Mouse (Mus musculus) olfactory bulb, adult 2 months (tissue): ENCODE measurements at regions not wholly inside any gene's neighbourhood (a gene's known extent, or its start where the extent isn't known, plus 50 kb on each side); places are given as distances from the start of the nearest gene placed in this dataset.
A peak's percentile ranks its signal among the peaks of the same experiment; 100 is the strongest.

Experiments
- H3K27ac ChIP-seq: fragments of 200-500 bp; 2 replicates; pipeline ENCODE4 v1.5.1; 2012; ENCODE audit warnings: low read depth, low read length; ENCODE audit not compliant: insufficient read depth
- H3K4me1 ChIP-seq: fragments of 200-500 bp; 2 replicates; pipeline ENCODE4 v1.6.1; 2012; ENCODE audit warnings: low read length; ENCODE audit not compliant: control insufficient read depth, insufficient read depth
- H3K4me3 ChIP-seq: fragments of 200-500 bp; 2 replicates; pipeline ENCODE4 v1.5.1; 2012; ENCODE audit warnings: mild to moderate bottlenecking, low read depth, low read length, moderate library complexity; ENCODE audit not compliant: insufficient read depth
- CTCF ChIP-seq: fragments of 200-500 bp; IDR thresholded peaks from 2 replicates; pipeline ENCODE4 v1.5.1; 2012; ENCODE audit warnings: low read depth, mild to moderate bottlenecking, low read length, moderate library complexity; ENCODE audit not compliant: insufficient read depth
- POLR2A ChIP-seq: fragments of 200-500 bp; IDR thresholded peaks from 2 replicates; pipeline ENCODE4 v1.6.1; 2012; ENCODE audit warnings: mild to moderate bottlenecking, low read depth, low read length, moderate library complexity; ENCODE audit not compliant: insufficient read depth
- WGBS: fragments of 180-500 bp; shearing (Covaris S2); methylation state at CpG from one replicate; pipeline ENCODE4 v1.1.7; 2018; 5-methylcytosine and 5-hydroxymethylcytosine counted together

DNA sequence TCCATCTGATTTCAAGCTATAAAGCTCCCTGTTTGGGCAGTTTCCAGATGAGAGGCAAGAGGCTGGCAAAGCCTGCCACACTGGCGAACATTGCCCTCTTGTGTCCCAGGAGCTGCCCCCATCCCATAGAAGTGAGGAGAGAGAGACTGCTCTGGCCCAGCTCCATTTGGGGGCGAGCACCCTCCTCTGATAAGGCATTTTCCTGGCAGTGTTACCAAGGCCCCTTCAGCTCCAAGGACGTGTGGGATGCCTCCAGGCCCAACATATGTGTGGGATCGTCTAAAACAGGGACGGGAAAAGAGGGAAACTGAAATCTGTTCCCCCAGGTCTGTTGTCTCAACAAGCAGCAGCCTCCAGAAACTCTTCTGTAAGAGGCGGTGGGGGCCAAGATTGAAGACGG is 88.0 kb upstream of the Csf3r start:
- 70% methylated on average over 7 of the region's 7 CpGs for WGBS
- TF ChIP-seq POLR2A: no peak
- no peak for TF ChIP-seq CTCF
- Histone ChIP-seq H3K27ac (no peak overlapping the region), H3K4me1 (peaks cover 19% of the 10 kb centered on the region), H3K4me3 (no peak overlapping the region)

- WGBS: 49% methylated on average over 6 of the region's 6 CpGs
- Histone ChIP-seq H3K27ac (no peak overlapping the region), H3K4me1 (peaks cover 13% of the 10 kb centered on the region; the same call in 1 of the 2 replicates), H3K4me3 (no peak overlapping the region)
- TF ChIP-seq CTCF: no peak
- no peak for TF ChIP-seq POLR2A
Observed at GRCm38 (mm10) chr4:125938186-125938585, 86.2 kb upstream of the Csf3r start.

- Histone ChIP-seq H3K27ac (no peak overlapping the region), H3K4me3 (no peak overlapping the region), H3K4me1 (peaks cover 13% of the 10 kb centered on the region; the same call in 1 of the 2 replicates)
- WGBS: 70% methylated on average over 5 of the region's 5 CpGs
- TF ChIP-seq CTCF: no peak
- TF ChIP-seq POLR2A: no peak
Observed at GRCm38 (mm10) chr4:125941266-125941665, 83.1 kb upstream of the Csf3r start.

DNA sequence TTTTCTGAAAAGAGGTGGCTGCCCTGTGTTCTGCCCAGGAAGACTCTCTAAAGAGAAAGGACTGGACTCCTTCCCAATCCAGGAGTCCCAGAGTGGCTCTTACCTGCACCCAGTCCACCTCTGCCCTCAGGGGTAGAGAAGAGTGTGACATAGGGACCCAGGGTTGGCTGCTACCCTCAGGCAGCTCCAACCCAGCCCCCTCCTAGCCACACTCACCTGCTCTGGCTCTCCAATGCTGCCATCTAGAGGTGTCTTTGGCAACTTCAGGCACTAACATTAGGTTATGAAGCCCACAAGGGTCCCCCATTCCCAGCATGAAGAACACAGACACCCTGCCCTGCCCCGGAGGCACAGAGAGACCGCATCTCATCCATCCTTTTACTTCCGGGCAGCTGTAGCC is 82.4 kb upstream of the Csf3r start:
- H3K4me3 ChIP-seq: no peak overlapping the region
- WGBS: 45% methylated on average over 3 of the region's 3 CpGs
- H3K27ac ChIP-seq: no peak overlapping the region
- peaks cover 9% of the 10 kb centered on the region; the same call in 1 of the 2 replicates for H3K4me1 ChIP-seq
- TF ChIP-seq POLR2A: no peak
- TF ChIP-seq CTCF: peak; percentile 65

DNA sequence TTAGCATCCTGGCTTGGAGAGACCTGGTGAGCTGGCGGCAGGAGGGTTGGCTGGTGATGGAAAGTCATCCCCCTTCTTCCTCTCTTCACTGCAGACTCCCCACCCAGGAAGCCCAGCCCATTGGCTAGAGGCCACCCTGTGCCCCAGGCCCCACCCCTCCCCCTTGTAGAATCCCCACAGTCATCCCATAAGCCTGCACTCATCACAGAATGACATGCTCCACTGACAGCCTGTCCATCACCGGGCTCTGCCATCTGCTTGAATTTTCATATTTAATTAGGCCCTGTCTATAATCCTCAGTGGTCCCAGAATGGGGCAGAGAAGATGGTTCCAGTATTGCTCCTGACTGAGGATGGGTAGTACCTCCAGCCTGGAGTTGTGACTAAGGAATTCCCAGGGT is 79.3 kb upstream of the Csf3r start:
- Histone ChIP-seq H3K27ac (no peak overlapping the region), H3K4me3 (no peak overlapping the region), H3K4me1 (peaks cover 5% of the 10 kb centered on the region; the same call in 1 of the 2 replicates)
- WGBS: 65% methylated on average over 2 of the region's 2 CpGs
- TF ChIP-seq CTCF: no peak
- TF ChIP-seq POLR2A: no peak

- TF ChIP-seq POLR2A: no peak
- TF ChIP-seq CTCF: no peak
- Histone ChIP-seq H3K27ac (no peak overlapping the region), H3K4me1 (no peaks in the 10 kb centered on the region), H3K4me3 (no peak overlapping the region)
- 74% methylated on average over 9 of the region's 9 CpGs for WGBS
Observed at GRCm38 (mm10) chr4:125959426-125959825, 64.9 kb upstream of the Csf3r start.

DNA sequence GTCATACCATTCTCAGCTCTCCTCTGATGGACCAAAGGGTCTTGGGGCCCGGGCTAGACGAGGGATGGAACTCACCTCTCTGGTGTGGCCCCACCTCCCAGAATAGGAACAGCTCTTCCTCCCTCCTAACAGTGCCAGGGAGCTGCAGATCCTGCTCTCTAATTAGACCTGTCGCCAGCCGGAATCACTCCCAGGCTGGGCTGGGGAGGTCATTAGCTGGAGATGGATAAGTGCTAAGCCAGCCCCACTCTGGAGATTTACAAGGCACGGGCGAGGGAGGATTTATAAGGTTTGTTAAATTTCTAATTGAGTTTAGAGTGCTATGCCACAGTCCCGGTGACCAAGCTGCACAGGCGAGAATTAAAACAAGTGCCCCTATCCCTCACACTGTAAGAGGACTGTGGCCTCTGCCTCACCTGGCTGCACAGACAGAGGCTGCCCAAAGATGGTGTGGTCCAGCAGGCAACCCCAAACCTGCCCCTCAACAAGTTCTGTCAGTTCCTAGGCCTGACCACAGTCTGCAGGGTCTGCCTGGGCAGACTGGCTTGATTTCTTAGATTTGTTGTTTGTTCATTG is 63.6 kb upstream of the Csf3r start:
- WGBS: 77% methylated on average over 8 of the region's 8 CpGs
- Histone ChIP-seq H3K4me3 (no peak overlapping the region), H3K27ac (no peak overlapping the region), H3K4me1 (no peaks in the 10 kb centered on the region)
- no peak for TF ChIP-seq POLR2A
- TF ChIP-seq CTCF: no peak

- Histone ChIP-seq H3K27ac (no peak overlapping the region), H3K4me1 (no peaks in the 10 kb centered on the region), H3K4me3 (no peak overlapping the region)
- 6% methylated on average over 7 of the region's 7 CpGs for WGBS
- no peak for TF ChIP-seq POLR2A
- TF ChIP-seq CTCF: peak; percentile 65
Observed at GRCm38 (mm10) chr4:125962677-125963076, 61.7 kb upstream of the Csf3r start.
